Mouse (Mus musculus) ES-Bruce4 (cell line): ENCODE measurements around the gene Ltbp1.

Experiments used
- CTCF ChIP-seq: IDR thresholded peaks from one replicate; pipeline ENCODE4 v1.8.1; 2011; ENCODE audit warnings: low read depth, low read length
- EP300 ChIP-seq: IDR thresholded peaks from 2 replicates; pipeline ENCODE4 v1.6.1; 2011; ENCODE audit warnings: low read depth, low read length; ENCODE audit not compliant: insufficient read depth

- TF ChIP-seq CTCF (no peak), EP300 (no peak)
Observed at GRCm38 (mm10) chr17:75051440-75051925, 46.1 kb downstream of the Ltbp1 start.
